Mouse (Mus musculus) G1E-ER4 (cell line): ENCODE measurements around the gene Olfr320. TPM values are rescaled to one million over a fixed set of nuclear protein-coding genes. Genes with fewer than 3 reads are reported as not detected.

Source experiments
- GATA1 ChIP-seq: IDR thresholded peaks from one replicate; pipeline ENCODE4 v1.8.0; 2012; ENCODE audit warnings: low read length, inconsistent platforms
- polyA plus RNA-seq: library from polyadenylated mRNA; stranded (reverse); fragments of >175 nt; gene quantifications from 2 replicates; pipeline ENCODE4 v1.2.3, GENCODE M21; 2012

Olfr320 gene
- not detected in 2 replicates for polyA plus RNA-seq

- TF ChIP-seq GATA1, result no peak
Measured at GRCm38 (mm10) chr11:58680799-58681198, at the start of gene Olfr320. Olfr320 (plus strand) TSS chr11:58681099.

GRCm38 (mm10) chr11:58634878-58635277 lies 46.0 kb upstream of the Olfr320 start:
- TF ChIP-seq GATA1, result no peak

GRCm38 (mm10) chr11:58636376-58636977 lies 44.4 kb upstream of the Olfr320 start:
- no peak for TF ChIP-seq GATA1

- TF ChIP-seq GATA1, result no peak
Measured at GRCm38 (mm10) chr11:58638176-58638701, 42.7 kb upstream of the Olfr320 start.

GRCm38 (mm10) chr11:58640272-58640867 lies 40.5 kb upstream of the Olfr320 start, which contains the start of gene Trim58:
Trim58 (plus strand) TSS chr11:58640465.
- TF ChIP-seq GATA1, result no peak

GRCm38 (mm10) chr11:58641057-58641456 lies 39.8 kb upstream of the Olfr320 start:
- TF ChIP-seq GATA1, result no peak

GRCm38 (mm10) chr11:58641638-58642358 lies 39.1 kb upstream of the Olfr320 start:
- TF ChIP-seq GATA1, result no peak

- peak; percentile 52 for TF ChIP-seq GATA1
Measured at GRCm38 (mm10) chr11:58643350-58643749, 37.5 kb upstream of the Olfr320 start.

- no peak for TF ChIP-seq GATA1
Measured at GRCm38 (mm10) chr11:58655151-58655550, 25.7 kb upstream of the Olfr320 start.

GRCm38 (mm10) chr11:58658596-58658995 lies 22.3 kb upstream of the Olfr320 start, which contains the start of gene Olfr322:
Olfr322 (plus strand) TSS chr11:58658782.
- no peak for TF ChIP-seq GATA1

- TF ChIP-seq GATA1, result no peak
Measured at GRCm38 (mm10) chr11:58669252-58669651, 11.6 kb upstream of the Olfr320 start.

- no peak for TF ChIP-seq GATA1
Measured at GRCm38 (mm10) chr11:58671825-58672224, 9.1 kb upstream of the Olfr320 start.

GRCm38 (mm10) chr11:58698862-58699261 lies 18.0 kb downstream of the Olfr320 start, which contains the start of gene Olfr319:
Olfr319 (plus strand) TSS chr11:58699162.
- TF ChIP-seq GATA1, result no peak

- TF ChIP-seq GATA1, result no peak
Measured at GRCm38 (mm10) chr11:58709086-58709485, 28.2 kb downstream of the Olfr320 start.

- no peak for TF ChIP-seq GATA1
Measured at GRCm38 (mm10) chr11:58719701-58720100, 38.8 kb downstream of the Olfr320 start.

GRCm38 (mm10) chr11:58723914-58724313 lies 43.0 kb downstream of the Olfr320 start, which contains the start of gene Olfr318:
Olfr318 (minus strand) TSS chr11:58724014.
- no peak for TF ChIP-seq GATA1
